Comparison of ENCODE assay signal across 7 mouse cellular contexts in the genomic region with DNA sequence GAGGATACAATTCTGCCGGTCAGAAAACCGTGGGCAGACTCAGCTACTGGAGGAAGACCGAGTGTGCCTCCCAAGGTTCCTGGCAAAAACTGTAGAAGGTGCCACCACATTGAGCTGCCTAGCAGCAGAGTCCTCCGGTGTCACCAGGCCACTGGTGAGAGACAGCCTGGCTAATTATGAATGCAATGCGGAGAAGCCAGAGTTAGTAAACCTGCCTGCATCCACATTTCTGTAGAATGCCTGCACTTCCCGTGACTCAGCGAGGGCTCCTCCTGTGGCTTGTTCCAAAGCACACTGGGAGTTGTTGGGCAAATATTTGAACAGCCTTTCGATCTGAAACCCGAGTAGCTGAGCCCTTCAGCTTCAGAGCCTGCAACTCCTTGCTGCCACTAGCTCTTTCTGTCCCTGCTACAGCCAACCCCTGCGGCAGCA. TPM values are rescaled to one million over a fixed set of nuclear protein-coding genes. Genes with fewer than 3 reads are reported as not detected.
DNase-seq lines count a peak whose midpoint lies in the region; ATAC-seq and TF ChIP-seq lines count a peak whose summit lies in the region.

No protein-coding gene starts in this region.

- DNase-seq in MEL (ENCODE audit: low read depth, low spot score) = no peak
- DNase-seq in adrenal gland, postnatal 25 days = peak; percentile 41
- DNase-seq in forebrain, embryonic 11.5 days (ENCODE audit: low spot score) = no peak
- peak; percentile 66 to 70 for DNase-seq in heart, postnatal 10 days
- peak; percentile 14 to 23 for DNase-seq in left cerebral cortex, adult 2 months (ENCODE audit: extremely low spot score in 1 of 2, low spot score in 2 of 2)
- peak; percentile 87 for DNase-seq in lung, postnatal 36 days

- H3K4me2 ChIP-seq in forebrain, embryonic 11.5 days (ENCODE audit: low read depth, low read length, severe bottlenecking) = no peak overlapping the region
- peak overlapping the region; percentile 59 for H3K4me2 ChIP-seq in stomach, embryonic 16.5 days (ENCODE audit: low read depth, low read length)

- peak overlapping the region; percentile 89 for H3K27ac ChIP-seq in MEL (ENCODE audit: control insufficient read depth, low read depth, low read length)
- 0 out of 2 replicates have a peak overlapping the region, but pooled peaks have one; percentile 25 for H3K27ac ChIP-seq in forebrain, embryonic 11.5 days (ENCODE audit: low read depth, low read length)
- peak overlapping the region; percentile 86 for H3K27ac ChIP-seq in left cerebral cortex, adult 2 months
- H3K27ac ChIP-seq in stomach, embryonic 16.5 days (ENCODE audit: low read length) = peak overlapping the region; percentile 99

- no peak for TF ChIP-seq RAD21 in MEL (IDR thresholded peaks at IDR 0.05; ENCODE audit: low read depth, low read length)

- H3K9ac ChIP-seq in MEL (ENCODE audit: control insufficient read depth, low read depth, low read length, poor library complexity, severe bottlenecking) = peak overlapping the region; percentile 23
- no peak overlapping the region for H3K9ac ChIP-seq in forebrain, embryonic 11.5 days (ENCODE audit: low read length)
- peak overlapping the region; percentile 68 for H3K9ac ChIP-seq in stomach, embryonic 16.5 days (ENCODE audit: low read length)

- H3K4me1 ChIP-seq in MEL (ENCODE audit: control insufficient read depth in 1 of 2, insufficient read depth in 2 of 2, low read length in 2 of 2) = peaks cover 13 to 43% of the 10 kb centered on the region in 2 experiments
- H3K4me1 ChIP-seq in forebrain, embryonic 11.5 days (replicated peaks; ENCODE audit: control insufficient read depth, insufficient read depth, low read length) = peaks cover 4% of the 10 kb centered on the region; the same call in 1 of the 2 replicates
- peaks cover 27% of the 10 kb centered on the region for H3K4me1 ChIP-seq in stomach, embryonic 16.5 days (ENCODE audit: control insufficient read depth, insufficient read depth, low read length)

- H3K9me3 ChIP-seq in MEL (replicated peaks; ENCODE audit: insufficient read depth, low read length) = no peaks in the 10 kb centered on the region
- no peaks in the 10 kb centered on the region for H3K9me3 ChIP-seq in forebrain, embryonic 11.5 days (ENCODE audit: control insufficient read depth, low read length)
- no peaks in the 10 kb centered on the region for H3K9me3 ChIP-seq in stomach, embryonic 16.5 days (replicated peaks; ENCODE audit: control insufficient read depth, low read length)

- peak overlapping the region in 1 of 2 experiments; percentile 26; a peak in 1 of 4 replicates for H3K4me3 ChIP-seq in MEL (ENCODE audit: control insufficient read depth in 1 of 2, insufficient read depth in 1 of 2, low read depth in 2 of 2, low read length in 2 of 2)
- no peak overlapping the region for H3K4me3 ChIP-seq in forebrain, embryonic 11.5 days (ENCODE audit: low read depth, low read length)
- no peak overlapping the region; the same call in 1 of the 2 replicates for H3K4me3 ChIP-seq in left cerebral cortex, adult 2 months
- H3K4me3 ChIP-seq in stomach, embryonic 16.5 days (replicated peaks; ENCODE audit: low read length) = peak overlapping the region; percentile 28

- intact Hi-C loops in heart, postnatal 10 days (cut with DNase I) = loop anchor here (5.0 kb wide), 1 partner anchor 35 kb away; no protein-coding TSS in a partner anchor
- intact Hi-C loops in left cerebral cortex, adult 2 months (cut with DNase I) = no loop called here

- peaks cover 0 to 30% of the 10 kb centered on the region in 2 experiments; a peak in 2 of 4 replicates for H3K36me3 ChIP-seq in MEL (ENCODE audit: control insufficient read depth in 1 of 2, insufficient read depth in 2 of 2, low read length in 2 of 2)
- no peaks in the 10 kb centered on the region for H3K36me3 ChIP-seq in forebrain, embryonic 11.5 days (ENCODE audit: control insufficient read depth, insufficient read depth, low read length)
- no peaks in the 10 kb centered on the region for H3K36me3 ChIP-seq in stomach, embryonic 16.5 days (ENCODE audit: control insufficient read depth, insufficient read depth, low read length)

- no peak for TF ChIP-seq CTCF in MEL (IDR thresholded peaks at IDR 0.05 in 2 of 3, conservative IDR thresholded peaks at IDR 0.05 in 1 of 3; ENCODE audit: control insufficient read depth in 1 of 3, insufficient read depth in 1 of 3, low read depth in 2 of 3, low read length in 3 of 3, poor library complexity in 1 of 3, severe bottlenecking in 1 of 3)
- TF ChIP-seq CTCF in left cerebral cortex, adult 2 months (IDR thresholded peaks at IDR 0.05) = no peak; the same call in 1 of the 2 replicates

- no peaks in the 10 kb centered on the region for H3K27me3 ChIP-seq in MEL (ENCODE audit: control insufficient read depth in 1 of 2, insufficient read depth in 2 of 2, low read length in 2 of 2)
- no peaks in the 10 kb centered on the region; the same call in 1 of the 2 replicates for H3K27me3 ChIP-seq in forebrain, embryonic 11.5 days (ENCODE audit: control insufficient read depth, insufficient read depth, low read length)
- H3K27me3 ChIP-seq in stomach, embryonic 16.5 days (ENCODE audit: control insufficient read depth, insufficient read depth, low read length) = no peaks in the 10 kb centered on the region

- no peak for TF ChIP-seq POLR2A in MEL (IDR thresholded peaks at IDR 0.05; ENCODE audit: control insufficient read depth in 1 of 2, insufficient read depth in 1 of 2, low read depth in 1 of 2, low read length in 2 of 2, poor library complexity in 1 of 2)

- TF ChIP-seq EP300 in MEL (IDR thresholded peaks at IDR 0.05; ENCODE audit: low read depth in 1 of 2, low read length in 2 of 2) = no peak

- no peak for ATAC-seq in forebrain, embryonic 11.5 days (replicated peaks; ENCODE audit: low FRiP score)
- peak; percentile 81 for ATAC-seq in stomach, embryonic 16.5 days (ENCODE audit: insufficient read depth, low FRiP score)

- WGBS in forebrain, embryonic 11.5 days = 40% methylated on average over 10 of the region's 10 CpGs
- 25% methylated on average over 10 of the region's 10 CpGs for WGBS in stomach, embryonic 16.5 days

- H3K79me2 ChIP-seq in MEL (ENCODE audit: control insufficient read depth, insufficient read depth, low read length, poor library complexity) = no peaks in the 10 kb centered on the region; the same call in 1 of the 2 replicates

TF ChIP-seq in MEL, 35 proteins besides CTCF, POLR2A, EP300 and RAD21:
- TF ChIP-seq ZNF384 (IDR thresholded peaks at IDR 0.05; ENCODE audit: low read depth, low read length) = no peak
- no peak for TF ChIP-seq JUND (IDR thresholded peaks at IDR 0.05; ENCODE audit: low read depth, low read length)
- TF ChIP-seq CHD1 (IDR thresholded peaks at IDR 0.05; ENCODE audit: low read depth, low read length) = no peak
- TF ChIP-seq SIN3A (IDR thresholded peaks at IDR 0.05; ENCODE audit: low read length) = no peak
- no peak for TF ChIP-seq TCF12 (IDR thresholded peaks at IDR 0.05; ENCODE audit: low read depth, low read length)
- TF ChIP-seq MAFK (IDR thresholded peaks at IDR 0.05; ENCODE audit: borderline replicate concordance, low read depth, low read length) = no peak
- TF ChIP-seq MYB (IDR thresholded peaks at IDR 0.05; ENCODE audit: low read depth, low read length) = no peak
- TF ChIP-seq SMC3 (IDR thresholded peaks at IDR 0.05; ENCODE audit: low read depth, low read length) = no peak
- no peak for TF ChIP-seq MEF2A (IDR thresholded peaks at IDR 0.05; ENCODE audit: extremely low read depth, insufficient replicate concordance, low read depth, low read length, poor library complexity, severe bottlenecking)

RNA-seq across cellular contexts. Expression of a gene that starts 45.6 kb away (rescaled TPM):
- total RNA-seq in MEL (2012; rRNA removed) = 18.8 and 20.8 TPM in 2 replicates
- polyA plus RNA-seq in MEL (2012; ENCODE audit: insufficient read depth in 1 of 2, insufficient read length in 2 of 2, low read depth in 1 of 2, low replicate concordance in 2 of 2, missing spikeins in 1 of 2) = 10 to 100 TPM in 1 of 2 experiments, not detected in 1; 43.1 TPM
- total RNA-seq in adrenal gland, postnatal 25 days (2021) = 12.1 and 21.3 TPM in 2 replicates
- 25.6 and 26.1 TPM in 2 replicates for polyA plus RNA-seq in forebrain, embryonic 11.5 days (2014; fragmentation: Nextera tagmentation; extraction: Ambion mirVana)
- total RNA-seq in heart, postnatal 10 days (2021) = 1 to 10 TPM; 4.8 to 5.6 TPM
- 10 to 100 TPM; 23.2 to 26.0 TPM for total RNA-seq in left cerebral cortex, adult 2 months (2021)
- polyA plus RNA-seq in stomach, embryonic 16.5 days (2015; fragmentation: Nextera tagmentation; extraction: Ambion mirVana) = 24.2 and 26.2 TPM in 2 replicates

Comparison
In these comparisons a context has a peak if more than half of its experiments do, and no peak if none do; other contexts are left out.
1. DNase-seq: peak in adrenal gland, postnatal 25 days (single experiment), heart, postnatal 10 days (2 of 2), left cerebral cortex, adult 2 months (2 of 2) and lung, postnatal 36 days (single experiment); none in MEL (single experiment) and forebrain, embryonic 11.5 days (single experiment).
2. H3K27ac ChIP-seq: peak in every context shown above with its lines; median percentile 99 in stomach, embryonic 16.5 days; 89 in MEL; 86 in left cerebral cortex, adult 2 months; 25 in forebrain, embryonic 11.5 days.